Mouse (Mus musculus): ENCODE results near the gene Pcyt1a.

DNA sequence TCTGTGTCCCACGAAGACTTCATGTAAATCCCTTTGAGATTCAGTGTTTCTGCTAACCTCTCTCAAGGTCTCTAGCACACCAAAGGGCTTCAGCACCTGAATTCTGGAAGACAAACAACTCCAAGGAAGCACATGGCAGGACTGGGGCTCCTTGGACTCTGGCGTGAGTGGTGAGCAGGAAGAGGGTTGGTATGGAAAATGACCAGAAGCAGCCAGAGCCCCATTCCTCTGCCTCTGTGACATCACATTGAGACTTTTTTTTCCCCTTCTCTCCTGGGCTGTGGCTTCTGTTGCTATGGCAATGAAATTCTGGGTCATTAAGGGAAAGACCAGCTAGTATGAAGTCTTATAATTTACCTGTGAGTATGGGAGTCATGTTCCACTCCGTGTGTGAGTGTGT, 65.2 kb downstream of the Pcyt1a start, which contains the start of gene Zdhhc19:
- TF ChIP-seq CTCF (IDR thresholded peaks at IDR 0.05 in 2 of 3, conservative IDR thresholded peaks at IDR 0.05 in 1 of 3; ENCODE audit: control insufficient read depth in 1 of 3, insufficient read depth in 1 of 3, low read depth in 2 of 3, low read length in 3 of 3, poor library complexity in 1 of 3, severe bottlenecking in 1 of 3) (no peak), NELFE (IDR thresholded peaks at IDR 0.05; ENCODE audit: low read depth, low read length) (no peak), ELF1 (IDR thresholded peaks at IDR 0.05; ENCODE audit: low read depth, low read length) (no peak), MXI1 (IDR thresholded peaks at IDR 0.05; ENCODE audit: low read depth, low read length) (no peak), USF1 (IDR thresholded peaks at IDR 0.05; ENCODE audit: low read depth, low read length) (no peak), POLR2A (IDR thresholded peaks at IDR 0.05; ENCODE audit: control insufficient read depth in 1 of 2, insufficient read depth in 1 of 2, low read depth in 1 of 2, low read length in 2 of 2, poor library complexity in 1 of 2) (no peak), POLR2AphosphoS5 (IDR thresholded peaks at IDR 0.05; ENCODE audit: borderline replicate concordance, low read depth, low read length) (no peak), MEF2A (IDR thresholded peaks at IDR 0.05; ENCODE audit: extremely low read depth, insufficient replicate concordance, low read depth, low read length, poor library complexity, severe bottlenecking) (no peak), MAX (IDR thresholded peaks at IDR 0.05; ENCODE audit: low read length) (no peak), ZKSCAN1 (IDR thresholded peaks at IDR 0.05; ENCODE audit: low read depth, low read length) (no peak)

All from MEL (cell line).